Mouse (Mus musculus) embryonic facial prominence, embryonic 11.5 days (tissue): Measurements from ENCODE around the gene Gramd4. TPM values are rescaled to one million over a fixed set of nuclear protein-coding genes. Genes with fewer than 3 reads are reported as not detected.

ENCODE experiments used
- ATAC-seq: fragments of 200-750 bp; cut with Nextera tagmentation; replicated peaks from 2 replicates; pipeline ENCODE4 v1.8.0; 2017; ENCODE audit warnings: low read depth; ENCODE audit not compliant: insufficient number of reproducible peaks, low FRiP score, low TSS enrichment
- DNase-seq: peaks from one replicate; pipeline ENCODE4 v3.0.0-alpha.2; 2015; ENCODE audit warnings: low spot score
- H3K27ac ChIP-seq: fragments of 300-500 bp; sonication (generic); replicated peaks from 2 replicates; pipeline ENCODE4 v1.5.1; 2014; ENCODE audit warnings: mild to moderate bottlenecking, low read depth, low read length, control low read depth
- H3K27me3 ChIP-seq: fragments of 300-500 bp; sonication (generic); 2 replicates; pipeline ENCODE4 v1.6.1; 2014; ENCODE audit warnings: mild to moderate bottlenecking, low read length, moderate library complexity, mixed read lengths; ENCODE audit not compliant: control insufficient read depth, insufficient read depth
- H3K36me3 ChIP-seq: fragments of 300-500 bp; sonication (generic); replicated peaks from 2 replicates; pipeline ENCODE4 v1.6.1; 2014; ENCODE audit warnings: low read depth, mild to moderate bottlenecking, low read length, moderate library complexity, mixed read lengths; ENCODE audit not compliant: control insufficient read depth, insufficient read depth
- H3K4me1 ChIP-seq: fragments of 300-500 bp; sonication (generic); 2 replicates; pipeline ENCODE4 v1.6.1; 2014; ENCODE audit warnings: low read length, mixed read lengths; ENCODE audit not compliant: control insufficient read depth, insufficient read depth
- H3K4me2 ChIP-seq: fragments of 300-500 bp; sonication (generic); 2 replicates; pipeline ENCODE4 v1.6.1; 2014; ENCODE audit warnings: low read depth, mild to moderate bottlenecking, control low read depth, low read length, moderate library complexity
- H3K4me3 ChIP-seq: fragments of 300-500 bp; sonication (generic); 2 replicates; pipeline ENCODE4 v1.5.1; 2014; ENCODE audit warnings: low read depth, low read length, control low read depth
- H3K9ac ChIP-seq: fragments of 300-500 bp; sonication (generic); replicated peaks from 2 replicates; pipeline ENCODE4 v1.6.1; 2014; ENCODE audit warnings: mild to moderate bottlenecking, control low read depth, low read length
- H3K9me3 ChIP-seq: fragments of 300-500 bp; sonication (generic); replicated peaks from 2 replicates; pipeline ENCODE4 v1.6.1; 2016; ENCODE audit warnings: mild to moderate bottlenecking, low read length, inconsistent platforms, mixed read lengths; ENCODE audit not compliant: control insufficient read depth
- WGBS: fragments of 180-500 bp; shearing (Covaris S2); extraction: QIAGEN DNeasy Blood & Tissue Kit; methylation state at CpG from one replicate; pipeline ENCODE4 v1.1.7; 2014; 5-methylcytosine and 5-hydroxymethylcytosine counted together
- polyA plus RNA-seq: library from polyadenylated mRNA; unstranded; fragments of >200 nt; fragmentation: Nextera tagmentation; extraction: Ambion mirVana; gene quantifications from 2 replicates; pipeline ENCODE4 v1.2.1, GENCODE M21; 2014

Gene Gramd4
- polyA plus RNA-seq, 1 experiment from 2014 or later, result 6.3 TPM

- Histone ChIP-seq H3K4me3 (no peak overlapping the region), H3K27ac (no peak overlapping the region), H3K4me1 (peaks cover 3% of the 10 kb centered on the region; the same call in 1 of the 2 replicates), H3K9me3 (no peaks in the 10 kb centered on the region), H3K27me3 (no peaks in the 10 kb centered on the region), H3K9ac (no peak overlapping the region), H3K36me3 (no peaks in the 10 kb centered on the region), H3K4me2 (no peak overlapping the region)
- DNase-seq (no peak), ATAC-seq (no peak)
- 45% methylated on average over 6 of the region's 6 CpGs for WGBS
Observed at GRCm38 (mm10) chr15:86083261-86083741, 25.8 kb downstream of the Gramd4 start.

GRCm38 (mm10) chr15:86085301-86086225, 28.1 kb downstream of the Gramd4 start:
- H3K9ac ChIP-seq, result no peak overlapping the region
- peaks cover 3% of the 10 kb centered on the region; the same call in 1 of the 2 replicates for H3K4me1 ChIP-seq
- ATAC-seq, result no peak

GRCm38 (mm10) chr15:86086291-86086706, 28.8 kb downstream of the Gramd4 start:
- no peak for DNase-seq
- no peak for ATAC-seq
- no peak overlapping the region for H3K4me2 ChIP-seq
- WGBS, result 40% methylated on average over 8 of the region's 8 CpGs
- H3K9me3 ChIP-seq, result no peaks in the 10 kb centered on the region
- H3K4me1 ChIP-seq, result peaks cover 3% of the 10 kb centered on the region; the same call in 1 of the 2 replicates
- H3K9ac ChIP-seq, result no peak overlapping the region
- H3K27ac ChIP-seq, result 0 out of 2 replicates have a peak overlapping the region, but pooled peaks have one; percentile 35
- no peaks in the 10 kb centered on the region for H3K27me3 ChIP-seq
- no peak overlapping the region for H3K4me3 ChIP-seq
- H3K36me3 ChIP-seq, result no peaks in the 10 kb centered on the region

More at GRCm38 (mm10) chr15:86085301-86086225, 28.1 kb downstream of the Gramd4 start:
- Histone ChIP-seq H3K36me3 (no peaks in the 10 kb centered on the region), H3K4me3 (no peak overlapping the region), H3K27ac (no peak overlapping the region), H3K27me3 (no peaks in the 10 kb centered on the region), H3K9me3 (no peaks in the 10 kb centered on the region), H3K4me2 (no peak overlapping the region)
- DNase-seq, result peak; percentile 45
- 35% methylated on average over 17 of the region's 17 CpGs for WGBS

- no peak overlapping the region for H3K4me3 ChIP-seq
Observed at GRCm38 (mm10) chr15:86087591-86088149, 30.2 kb downstream of the Gramd4 start.

GRCm38 (mm10) chr15:86088266-86088790, 30.8 kb downstream of the Gramd4 start:
- Histone ChIP-seq H3K36me3 (no peaks in the 10 kb centered on the region), H3K27ac (no peak overlapping the region), H3K27me3 (no peaks in the 10 kb centered on the region), H3K9ac (no peak overlapping the region), H3K4me3 (no peak overlapping the region), H3K4me1 (peaks cover 3% of the 10 kb centered on the region; the same call in 1 of the 2 replicates), H3K9me3 (no peaks in the 10 kb centered on the region), H3K4me2 (no peak overlapping the region)
- WGBS, result 91% methylated on average over 11 of the region's 11 CpGs
- DNase-seq (no peak), ATAC-seq (no peak)

More at GRCm38 (mm10) chr15:86087591-86088149, 30.2 kb downstream of the Gramd4 start:
- Histone ChIP-seq H3K36me3 (no peaks in the 10 kb centered on the region), H3K27ac (no peak overlapping the region), H3K9me3 (no peaks in the 10 kb centered on the region), H3K9ac (no peak overlapping the region), H3K4me2 (no peak overlapping the region), H3K27me3 (no peaks in the 10 kb centered on the region), H3K4me1 (peaks cover 3% of the 10 kb centered on the region; the same call in 1 of the 2 replicates)
- DNase-seq, result no peak
- 49% methylated on average over 14 of the region's 14 CpGs for WGBS
- no peak for ATAC-seq

GRCm38 (mm10) chr15:86089091-86089744, 31.7 kb downstream of the Gramd4 start:
- H3K9ac ChIP-seq, result no peak overlapping the region
- 82% methylated on average over 13 of the region's 13 CpGs for WGBS
- H3K4me1 ChIP-seq, result peaks cover 3% of the 10 kb centered on the region; the same call in 1 of the 2 replicates
- no peak overlapping the region for H3K27ac ChIP-seq
- no peak overlapping the region for H3K4me3 ChIP-seq
- no peak overlapping the region for H3K4me2 ChIP-seq
- DNase-seq, result no peak
- ATAC-seq, result no peak
- H3K36me3 ChIP-seq, result no peaks in the 10 kb centered on the region
- H3K9me3 ChIP-seq, result no peaks in the 10 kb centered on the region
- H3K27me3 ChIP-seq, result no peaks in the 10 kb centered on the region

GRCm38 (mm10) chr15:86089991-86090529, 32.6 kb downstream of the Gramd4 start:
- no peaks in the 10 kb centered on the region for H3K27me3 ChIP-seq
- 39% methylated on average over 11 of the region's 11 CpGs for WGBS
- H3K36me3 ChIP-seq, result no peaks in the 10 kb centered on the region
- no peak overlapping the region for H3K4me3 ChIP-seq
- no peak for DNase-seq
- H3K27ac ChIP-seq, result 0 out of 2 replicates have a peak overlapping the region, but pooled peaks have one; percentile 6
- H3K4me2 ChIP-seq, result no peak overlapping the region
- ATAC-seq, result no peak
- no peaks in the 10 kb centered on the region for H3K9me3 ChIP-seq
- H3K9ac ChIP-seq, result no peak overlapping the region
- peaks cover 3% of the 10 kb centered on the region; the same call in 1 of the 2 replicates for H3K4me1 ChIP-seq
